Mouse (Mus musculus) adrenal gland, adult 18-20 months (tissue): Measurements from ENCODE around the gene Pacsin2. TPM values are rescaled to one million over a fixed set of nuclear protein-coding genes. Genes with fewer than 3 reads are reported as not detected.
"Not testable (repeated sequence)": the region's sequence is repeated elsewhere in the genome, so short reads cannot be mapped to it uniquely, and the experiment has no call there.

Experiments used
- DNase-seq, 2 experiments: peaks; one replicate each; pipeline ENCODE4 v3.0.0; 2021 to 2022; ENCODE audit warnings: low spot score in 2 of 2
- total RNA-seq, 2 experiments: library from RNA; stranded (reverse); gene quantifications; 1 replicate in 1 of 2; 2 replicates in 1 of 2; pipeline ENCODE4 v1.2.3; 2021

Pacsin2 gene
- total RNA-seq, 2 experiments from 2014 or later = 88.9 to 94.8 TPM

GRCm38 (mm10) chr15:83482645-83483224 lies 18.3 kb upstream of the Pacsin2 start:
- no peak for DNase-seq

GRCm38 (mm10) chr15:83481236-83481780 lies 16.9 kb upstream of the Pacsin2 start:
- DNase-seq = no peak

- DNase-seq = no peak
Measured at GRCm38 (mm10) chr15:83479818-83480217, 15.4 kb upstream of the Pacsin2 start.

GRCm38 (mm10) chr15:83478096-83478495 lies 13.7 kb upstream of the Pacsin2 start:
- DNase-seq = no peak

DNA sequence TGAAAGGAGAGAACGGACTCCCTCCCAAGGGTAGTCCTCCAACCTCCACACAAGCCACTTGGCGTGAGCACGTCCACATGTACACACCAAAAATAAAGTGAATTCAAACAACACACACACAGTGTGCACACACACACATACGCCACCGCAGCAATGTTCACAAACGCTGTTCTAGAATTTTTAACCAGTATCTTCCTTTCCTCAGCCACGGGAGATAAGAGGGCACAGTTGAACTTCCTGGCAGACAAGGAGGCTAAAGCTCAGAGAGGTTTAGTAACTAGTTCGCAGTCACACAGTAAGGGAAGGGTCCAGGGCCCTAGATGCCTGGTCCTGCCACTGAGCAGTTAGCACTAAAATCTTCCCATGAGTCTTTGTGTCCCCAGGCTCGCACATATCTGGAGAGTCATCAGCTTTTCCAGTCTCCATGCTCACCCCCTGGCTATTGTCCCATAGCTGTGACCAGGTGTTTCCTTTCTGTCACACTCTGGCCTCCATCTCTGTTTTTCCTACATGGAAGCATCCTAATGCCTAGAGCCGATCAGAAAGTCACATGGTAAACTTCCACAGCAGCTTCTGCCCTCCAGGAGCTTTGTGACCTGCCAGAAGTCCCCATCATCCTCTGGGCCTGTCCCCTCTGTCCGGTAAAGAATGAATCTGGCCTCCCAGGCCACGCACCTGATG lies 12.3 kb upstream of the Pacsin2 start:
- no peak for DNase-seq

DNA sequence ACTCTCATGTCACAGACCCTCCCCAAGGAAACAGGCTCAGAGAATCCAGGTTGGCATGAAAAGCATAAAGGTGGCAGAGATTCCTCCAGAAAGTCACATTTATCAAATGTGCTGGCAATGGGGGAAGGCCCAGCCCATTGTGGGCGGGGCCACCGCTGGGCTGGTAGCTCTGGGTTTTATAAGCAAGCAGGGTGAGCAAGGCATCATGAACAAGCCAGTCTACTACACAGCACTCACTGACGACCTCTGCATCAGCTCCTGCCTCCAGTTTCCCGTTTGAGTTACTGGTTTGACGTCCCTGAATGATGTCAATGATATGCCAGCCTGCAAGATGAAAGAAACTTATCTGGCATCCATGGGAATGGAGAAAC lies 10.0 kb upstream of the Pacsin2 start:
- no peak for DNase-seq

DNA sequence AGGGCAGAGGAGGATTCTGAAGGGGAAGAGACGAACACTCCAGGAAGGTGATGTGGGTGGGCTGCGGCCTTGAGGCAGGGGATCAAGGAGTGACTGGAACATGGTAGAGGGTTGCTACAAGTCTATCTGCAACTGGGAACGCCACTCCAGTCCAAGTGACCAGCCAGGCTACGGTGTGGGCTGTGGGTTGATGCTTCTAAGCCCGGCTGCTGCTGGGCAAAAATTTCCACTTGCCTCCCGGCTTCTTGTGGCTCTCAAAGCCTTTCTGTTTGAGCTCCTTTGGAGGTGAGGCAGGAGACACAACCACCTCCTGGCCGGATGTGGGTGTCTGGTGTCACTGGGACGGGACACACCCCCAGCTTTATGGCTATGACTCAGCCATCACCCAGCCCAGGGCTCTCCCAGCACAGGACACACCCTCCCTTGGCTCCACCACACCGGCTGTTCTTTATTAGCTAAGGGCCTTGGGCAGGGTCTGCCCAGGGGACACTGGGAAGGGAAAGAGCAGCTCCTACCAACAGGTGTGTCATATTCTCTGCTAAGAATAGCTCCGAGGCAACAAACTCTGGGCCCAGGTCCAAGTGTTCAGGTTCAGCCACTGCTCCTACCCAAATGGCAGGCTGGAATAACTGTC lies 9.5 kb upstream of the Pacsin2 start:
- peak; percentile 46 to 55 for DNase-seq

DNA sequence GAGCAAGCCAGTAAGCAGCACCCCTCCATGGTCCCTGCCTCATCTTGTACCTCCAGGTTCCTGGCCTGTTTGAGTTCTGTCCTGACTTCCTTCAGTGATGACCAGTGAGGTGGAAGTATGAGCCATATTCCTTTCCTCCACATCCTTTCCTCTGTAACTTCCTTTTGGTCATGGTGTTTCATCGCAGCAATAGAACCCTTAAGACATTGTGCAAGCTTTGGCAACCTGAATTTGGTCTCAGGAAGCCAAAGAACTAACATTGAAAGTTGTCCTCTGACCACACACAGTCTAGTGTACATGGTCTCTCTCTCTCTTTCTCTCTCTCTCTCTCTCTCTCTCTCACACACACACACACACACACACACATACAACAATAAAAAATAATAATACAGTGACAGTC lies 8.8 kb upstream of the Pacsin2 start:
- DNase-seq = no peak

GRCm38 (mm10) chr15:83471476-83471875 lies 7.1 kb upstream of the Pacsin2 start:
- no peak for DNase-seq

- no peak for DNase-seq
Measured at GRCm38 (mm10) chr15:83470443-83470842, 6.0 kb upstream of the Pacsin2 start.

DNA sequence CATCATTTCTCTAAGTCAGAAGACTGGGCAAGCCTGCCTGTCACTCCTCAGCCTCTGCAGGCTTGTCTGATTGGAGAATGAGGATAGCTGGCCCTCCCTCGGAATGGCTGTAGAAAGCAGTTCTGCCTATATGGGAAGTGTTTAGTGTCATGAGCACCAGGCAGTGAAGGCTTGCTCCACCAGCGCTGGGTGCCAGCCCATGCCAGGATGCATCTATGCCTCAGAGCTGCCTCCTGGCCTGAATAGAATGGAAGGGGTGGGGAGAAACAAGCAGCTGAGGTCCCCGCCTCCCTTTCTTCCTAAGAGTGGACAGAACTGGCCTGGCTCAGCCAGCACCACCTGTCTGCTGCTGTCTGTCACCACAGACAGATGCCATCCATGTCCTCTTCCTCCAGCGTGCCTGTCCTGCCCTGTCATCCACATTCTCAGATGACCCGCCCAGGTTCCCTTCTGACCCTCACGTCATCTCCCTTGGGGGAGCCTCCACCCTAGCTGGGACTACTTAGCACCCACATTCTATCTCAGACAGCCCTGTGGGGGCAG lies 4.9 kb upstream of the Pacsin2 start:
- no peak for DNase-seq

DNA sequence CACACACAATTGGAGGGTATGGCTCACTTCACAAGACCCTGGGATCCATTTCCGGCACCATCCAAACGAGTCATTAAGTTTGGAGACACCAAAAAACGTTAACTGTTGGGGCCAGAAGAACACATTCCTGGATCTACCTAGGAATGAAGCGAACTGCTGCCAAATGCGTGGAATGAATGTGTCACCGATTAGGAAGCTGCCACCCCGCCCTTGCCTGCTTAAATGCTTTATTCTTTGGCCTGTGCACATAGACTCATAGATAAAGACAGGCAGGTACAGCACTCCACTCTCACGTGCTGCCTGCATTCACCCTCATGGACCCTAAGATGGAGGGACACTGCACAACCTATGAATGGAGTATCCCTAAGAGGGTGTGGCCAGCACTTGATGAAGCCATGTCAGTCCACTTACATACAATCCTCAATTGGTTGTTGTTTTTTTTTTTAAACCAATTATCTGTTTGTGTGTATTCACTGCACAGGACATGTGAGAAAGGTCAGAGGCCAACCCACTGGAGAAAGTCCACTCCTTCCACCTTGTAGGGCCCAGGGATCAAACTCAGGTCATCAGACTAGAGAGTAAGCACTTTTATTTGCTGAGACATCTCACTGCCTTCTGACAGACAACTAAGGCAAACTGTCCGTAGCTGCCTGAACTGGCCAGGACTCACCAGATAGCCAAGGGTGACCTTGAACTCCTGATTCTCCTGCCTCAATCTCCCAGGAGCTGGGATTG lies 3.0 kb upstream of the Pacsin2 start:
- DNase-seq = no peak

GRCm38 (mm10) chr15:83466331-83466730 lies 1.9 kb upstream of the Pacsin2 start:
- no peak for DNase-seq

DNA sequence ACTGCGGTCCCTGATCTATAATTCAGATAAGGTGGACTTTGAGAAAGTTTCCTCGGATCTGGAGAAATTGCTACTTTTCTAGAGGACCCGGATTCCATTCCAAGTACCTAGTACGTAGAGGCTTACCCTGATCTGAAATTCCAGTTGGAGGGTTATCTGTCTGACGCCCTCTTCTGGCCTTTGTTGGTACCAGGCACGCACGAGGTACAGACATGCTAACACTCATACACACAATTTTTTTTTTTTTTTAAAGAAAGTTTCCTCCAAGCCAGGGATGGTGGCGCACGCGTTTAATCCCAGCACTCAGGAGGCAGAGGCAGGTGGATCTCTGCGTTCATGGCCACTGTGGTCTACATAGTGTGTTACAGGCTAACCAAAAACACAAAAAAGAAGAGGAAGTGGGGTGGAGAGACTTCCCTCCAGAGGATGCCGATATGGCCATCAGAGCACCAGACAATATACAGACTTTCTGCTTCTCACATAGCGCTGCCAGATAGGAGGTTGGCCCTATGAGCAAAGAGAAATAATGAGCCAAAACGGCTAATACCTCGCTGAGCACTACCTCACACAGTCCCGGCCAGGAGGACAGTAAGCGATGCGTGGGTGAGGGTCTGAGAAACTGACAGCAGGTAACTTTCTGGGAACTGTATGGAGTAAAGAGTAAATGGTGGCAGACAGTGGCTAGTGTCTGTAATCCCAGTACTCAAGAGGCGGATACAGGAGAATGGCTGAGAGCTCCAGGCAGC lies 672 bp upstream of the Pacsin2 start:
- DNase-seq = no peak

DNA sequence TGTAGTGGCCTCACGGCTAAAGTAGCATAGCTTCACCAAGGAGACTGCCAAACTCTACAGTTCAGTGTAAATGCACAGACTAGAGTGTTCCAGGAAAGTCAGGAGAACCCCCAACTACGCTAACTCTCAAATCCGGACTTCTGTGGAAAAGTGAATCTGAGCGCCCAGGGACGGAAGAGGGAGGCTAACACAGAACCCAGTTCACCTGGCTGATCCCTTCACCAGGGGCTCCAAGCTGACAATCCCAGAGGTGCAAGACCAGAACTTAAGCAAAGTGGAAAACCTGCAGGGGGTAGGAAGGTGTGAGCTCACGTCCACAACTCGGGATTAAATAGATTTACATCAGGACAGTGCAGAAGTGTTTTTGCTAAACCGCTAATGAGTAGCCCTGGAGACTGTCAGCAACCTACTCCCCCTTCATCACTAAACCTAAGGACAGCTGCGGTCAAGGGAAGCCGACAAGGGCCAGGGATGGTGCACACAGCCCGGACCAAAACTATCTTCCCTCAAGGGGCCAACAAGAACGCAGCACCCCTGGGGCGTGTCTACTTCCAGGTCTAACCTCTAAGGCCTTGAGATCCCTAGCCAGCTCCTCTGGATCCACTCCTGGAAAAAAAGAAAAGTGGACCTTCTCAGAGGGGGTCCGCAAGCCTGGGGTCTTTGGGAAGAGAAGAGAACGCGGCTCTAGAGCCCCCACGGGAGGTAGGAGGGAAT lies 880 bp downstream of the Pacsin2 start:
- DNase-seq = no peak

DNA sequence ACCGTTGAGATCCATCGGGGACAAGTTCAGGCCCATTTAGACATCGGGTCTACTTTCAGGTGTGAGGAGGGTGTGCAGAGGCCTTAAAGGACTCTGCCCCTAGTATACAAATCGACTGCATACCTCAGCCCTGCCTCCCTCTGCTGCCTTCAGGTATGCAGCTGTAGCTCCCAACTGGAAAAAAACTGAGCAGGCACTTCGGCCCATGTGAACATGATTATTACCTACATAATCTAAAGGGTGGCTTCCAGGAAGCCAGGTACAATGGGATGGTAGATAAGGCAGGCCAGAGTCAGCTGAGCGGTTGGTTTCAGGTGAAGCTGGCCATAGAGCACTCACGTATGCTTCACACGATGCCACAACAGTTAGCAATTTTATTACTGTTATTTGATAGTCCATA lies 2.1 kb downstream of the Pacsin2 start:
- DNase-seq = not testable (repeated sequence)

DNA sequence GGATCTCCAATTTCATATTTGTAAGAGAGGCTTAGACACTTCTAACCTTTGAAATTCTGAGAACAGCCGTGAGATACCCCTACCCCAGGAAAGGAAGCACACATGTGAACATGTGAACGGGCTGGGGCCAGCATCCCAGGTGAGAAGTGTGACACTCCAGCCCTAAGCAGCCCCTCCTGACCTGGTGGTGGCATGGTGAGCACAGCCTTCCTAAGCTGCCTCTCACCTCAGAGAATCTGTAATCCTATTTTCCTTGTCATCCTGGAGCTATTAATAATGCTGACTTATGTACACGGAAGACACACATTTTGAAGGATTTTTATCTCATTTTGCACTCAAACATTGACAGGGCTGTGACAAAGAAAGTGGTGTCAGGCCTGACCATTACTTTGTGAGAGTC lies 3.5 kb downstream of the Pacsin2 start:
- no peak for DNase-seq

DNA sequence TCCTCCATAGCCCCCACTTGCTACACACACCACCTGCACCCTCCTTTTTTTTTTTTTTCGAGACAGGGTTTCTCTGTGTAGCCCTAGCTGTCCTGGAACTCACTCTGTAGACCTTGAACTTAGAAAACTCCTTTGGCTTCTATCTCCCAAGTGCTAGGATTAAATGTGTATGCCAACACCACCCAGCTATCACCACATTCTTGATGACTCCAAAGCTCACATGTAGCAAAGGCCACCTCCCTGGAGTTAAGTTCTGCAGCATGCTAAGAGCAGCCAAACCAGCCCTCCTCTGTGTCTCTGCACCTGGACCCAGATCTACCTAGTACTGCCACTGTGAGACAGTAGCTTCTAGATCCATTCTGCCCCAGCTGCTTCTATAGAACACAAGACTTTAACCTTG lies 6.9 kb downstream of the Pacsin2 start:
- no peak for DNase-seq

GRCm38 (mm10) chr15:83455637-83456036 lies 8.8 kb downstream of the Pacsin2 start:
- DNase-seq = no peak

DNA sequence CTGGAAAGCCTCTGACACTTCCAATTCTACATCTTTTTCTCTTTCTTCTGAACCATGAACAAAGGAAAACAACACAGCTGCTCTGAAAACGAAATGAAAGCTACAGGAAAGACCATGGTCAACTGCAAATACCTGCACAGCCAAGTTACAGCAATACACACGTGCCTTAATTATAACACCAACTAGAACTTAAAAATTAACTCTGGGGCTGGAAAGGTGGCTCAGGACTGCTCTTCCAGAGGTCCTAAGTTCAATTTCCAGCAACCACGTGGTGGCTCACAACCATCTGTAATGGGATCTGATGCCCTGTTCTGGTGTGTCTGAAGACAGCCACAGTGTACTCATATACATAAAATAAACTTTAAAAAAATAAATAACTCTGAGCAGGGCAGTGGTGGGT lies 9.4 kb downstream of the Pacsin2 start:
- no peak for DNase-seq
